Mouse (Mus musculus): ENCODE results near the gene Mon2. TPM values are rescaled to one million over a fixed set of nuclear protein-coding genes. Genes with fewer than 3 reads are reported as not detected.

Mon2 gene
- polyA plus RNA-seq, 1 experiment from 2014 or later = 31.7 TPM

DNA sequence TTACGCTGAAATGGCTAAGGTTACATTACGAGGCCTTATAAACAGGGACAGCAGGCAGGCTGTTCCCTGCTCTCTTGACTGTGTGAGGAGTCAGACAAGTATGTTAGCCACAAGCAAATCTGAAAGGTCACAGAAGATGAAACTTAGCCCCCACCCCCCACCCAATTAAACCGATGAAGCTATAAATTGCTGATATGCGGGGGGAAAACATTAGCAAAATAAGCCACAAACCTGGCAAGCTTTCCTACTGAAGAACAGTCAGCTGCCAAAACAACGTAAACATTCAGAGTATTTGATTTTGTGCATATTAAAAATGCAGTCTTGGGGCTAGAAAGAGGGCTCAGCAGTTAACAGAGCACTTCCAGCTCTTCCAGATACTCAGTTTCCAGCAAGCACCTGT is 31.8 kb upstream of the Mon2 start:
- no peak for ATAC-seq (ENCODE audit: insufficient read depth, low FRiP score, low TSS enrichment)
- Histone ChIP-seq H3K9me3 (ENCODE audit: control insufficient read depth, low read length) (no peaks in the 10 kb centered on the region), H3K36me3 (ENCODE audit: control insufficient read depth, insufficient read depth, low read length) (no peaks in the 10 kb centered on the region), H3K9ac (ENCODE audit: low read length) (no peak overlapping the region), H3K27ac (ENCODE audit: low read depth, low read length) (no peak overlapping the region), H3K27me3 (ENCODE audit: control insufficient read depth, insufficient read depth, low read length) (no peaks in the 10 kb centered on the region), H3K4me3 (ENCODE audit: low read depth, low read length) (no peak overlapping the region), H3K4me2 (ENCODE audit: low read depth) (no peak overlapping the region), H3K4me1 (ENCODE audit: control insufficient read depth, insufficient read depth, low read length) (no peaks in the 10 kb centered on the region)
- no peak for DNase-seq (ENCODE audit: low spot score)
- WGBS = 98% methylated on average over 5 of the region's 5 CpGs

DNA sequence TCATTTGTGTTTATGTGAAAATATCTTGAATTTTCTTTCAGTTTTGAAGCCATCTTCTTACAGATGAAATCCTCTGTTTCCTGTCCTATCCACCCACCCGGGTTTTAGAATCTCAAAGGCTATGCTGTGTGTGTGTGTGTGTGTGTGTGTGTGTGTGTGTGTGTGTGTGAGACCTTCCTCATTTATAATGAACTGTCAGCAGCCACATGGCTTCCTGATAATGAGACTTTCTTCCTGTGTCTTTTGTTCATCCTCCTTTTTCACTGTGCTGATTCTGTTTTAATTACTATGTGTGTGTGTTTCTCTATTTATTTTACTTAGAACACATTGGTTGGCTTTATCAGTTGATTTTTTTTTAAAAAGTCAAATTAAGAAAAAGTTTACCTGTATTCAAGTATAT is 25.0 kb upstream of the Mon2 start:
- ATAC-seq (ENCODE audit: insufficient read depth, low FRiP score, low TSS enrichment) = no peak

DNA sequence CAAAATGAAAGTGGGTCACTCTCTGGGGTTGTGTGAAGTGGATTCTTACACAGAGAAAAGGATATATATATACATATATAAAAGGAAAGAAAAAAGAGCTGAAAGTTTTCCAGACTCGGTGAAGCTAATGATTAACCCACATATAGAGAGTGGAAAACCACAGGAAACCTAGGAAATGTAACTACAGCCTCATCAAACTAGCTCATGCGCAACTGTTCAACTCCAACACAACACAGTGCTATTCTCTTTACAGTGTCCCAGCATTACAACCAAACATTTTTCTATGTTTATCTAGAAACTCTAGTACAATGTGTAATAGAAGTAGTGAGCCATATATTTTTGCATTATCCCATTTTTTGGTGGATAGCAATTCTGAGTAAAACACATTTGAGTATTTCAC is 24.3 kb upstream of the Mon2 start:
- no peak overlapping the region for H3K4me3 ChIP-seq (ENCODE audit: low read depth, low read length)
- no peak overlapping the region for H3K4me2 ChIP-seq (ENCODE audit: low read depth)
- ATAC-seq (ENCODE audit: insufficient read depth, low FRiP score, low TSS enrichment) (no peak), DNase-seq (ENCODE audit: low spot score) (no peak)
- no peak overlapping the region for H3K27ac ChIP-seq (ENCODE audit: low read depth, low read length)
- H3K36me3 ChIP-seq (ENCODE audit: control insufficient read depth, insufficient read depth, low read length) = no peaks in the 10 kb centered on the region
- no peaks in the 10 kb centered on the region for H3K27me3 ChIP-seq (ENCODE audit: control insufficient read depth, insufficient read depth, low read length)
- no peaks in the 10 kb centered on the region for H3K9me3 ChIP-seq (ENCODE audit: control insufficient read depth, low read length)
- no peak overlapping the region for H3K9ac ChIP-seq (ENCODE audit: low read length)
- H3K4me1 ChIP-seq (ENCODE audit: control insufficient read depth, insufficient read depth, low read length) = no peaks in the 10 kb centered on the region
- 80% methylated on average over 2 of the region's 2 CpGs for WGBS

More for the DNA sequence above, 25.0 kb upstream of the Mon2 start:
- WGBS = 78% methylated on average over 1 of the region's 1 CpGs
- no peak overlapping the region for H3K27ac ChIP-seq (ENCODE audit: low read depth, low read length)
- DNase-seq (ENCODE audit: low spot score) = no peak
- no peak overlapping the region for H3K4me2 ChIP-seq (ENCODE audit: low read depth)
- no peaks in the 10 kb centered on the region for H3K27me3 ChIP-seq (ENCODE audit: control insufficient read depth, insufficient read depth, low read length)
- no peaks in the 10 kb centered on the region for H3K4me1 ChIP-seq (ENCODE audit: control insufficient read depth, insufficient read depth, low read length)
- H3K9me3 ChIP-seq (ENCODE audit: control insufficient read depth, low read length) = no peaks in the 10 kb centered on the region
- H3K36me3 ChIP-seq (ENCODE audit: control insufficient read depth, insufficient read depth, low read length) = no peaks in the 10 kb centered on the region
- no peak overlapping the region for H3K9ac ChIP-seq (ENCODE audit: low read length)
- H3K4me3 ChIP-seq (ENCODE audit: low read depth, low read length) = no peak overlapping the region

DNA sequence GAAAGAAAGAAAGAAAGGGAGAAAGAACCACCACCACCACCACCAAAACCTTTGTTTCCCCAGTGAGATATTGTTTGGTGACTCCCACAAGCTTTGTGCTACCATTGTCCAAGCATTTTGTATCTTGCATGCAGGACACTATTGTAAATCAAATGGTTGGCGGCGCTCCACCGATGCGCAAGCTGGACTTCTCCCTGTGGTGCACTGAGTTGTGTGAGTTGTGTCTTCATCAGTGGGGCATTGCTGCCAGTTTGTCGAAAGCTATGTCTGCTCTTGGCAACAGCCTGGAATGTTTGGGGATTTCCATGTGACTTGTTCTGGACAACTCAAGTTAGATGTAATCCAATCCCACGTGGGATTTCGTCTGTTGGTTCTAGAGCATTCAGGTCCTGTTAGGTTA is 18.2 kb upstream of the Mon2 start:
- Histone ChIP-seq H3K27ac (ENCODE audit: low read depth, low read length) (no peak overlapping the region), H3K9ac (ENCODE audit: low read length) (no peak overlapping the region), H3K36me3 (ENCODE audit: control insufficient read depth, insufficient read depth, low read length) (no peaks in the 10 kb centered on the region), H3K4me2 (ENCODE audit: low read depth) (no peak overlapping the region), H3K4me1 (ENCODE audit: control insufficient read depth, insufficient read depth, low read length) (no peaks in the 10 kb centered on the region), H3K4me3 (ENCODE audit: low read depth, low read length) (no peak overlapping the region), H3K27me3 (ENCODE audit: control insufficient read depth, insufficient read depth, low read length) (no peaks in the 10 kb centered on the region), H3K9me3 (ENCODE audit: control insufficient read depth, low read length) (no peaks in the 10 kb centered on the region)
- 86% methylated on average over 7 of the region's 7 CpGs for WGBS
- ATAC-seq (ENCODE audit: insufficient read depth, low FRiP score, low TSS enrichment) (no peak), DNase-seq (ENCODE audit: low spot score) (no peak)

DNA sequence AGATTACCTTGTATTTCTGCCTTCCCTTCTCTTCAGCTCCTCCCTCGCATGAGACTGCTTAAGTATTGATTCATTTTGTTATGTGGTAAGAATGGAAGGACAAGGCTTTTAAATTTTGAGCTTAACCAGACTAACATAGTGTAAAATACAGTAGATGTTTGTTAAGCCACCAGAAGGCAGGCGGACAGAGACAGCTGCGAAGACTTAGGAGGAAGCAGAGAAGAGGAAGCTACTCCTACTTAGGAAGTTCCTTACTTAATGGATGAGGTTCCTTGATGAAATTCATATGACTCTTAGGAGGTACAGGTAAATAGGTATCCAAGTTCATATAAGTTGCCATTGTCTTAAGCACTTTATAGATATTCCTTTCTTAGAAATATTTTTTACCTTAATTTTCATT is 16.3 kb upstream of the Mon2 start:
- DNase-seq (ENCODE audit: low spot score) = no peak
- 80% methylated on average over 3 of the region's 3 CpGs for WGBS
- no peak for ATAC-seq (ENCODE audit: insufficient read depth, low FRiP score, low TSS enrichment)

DNA sequence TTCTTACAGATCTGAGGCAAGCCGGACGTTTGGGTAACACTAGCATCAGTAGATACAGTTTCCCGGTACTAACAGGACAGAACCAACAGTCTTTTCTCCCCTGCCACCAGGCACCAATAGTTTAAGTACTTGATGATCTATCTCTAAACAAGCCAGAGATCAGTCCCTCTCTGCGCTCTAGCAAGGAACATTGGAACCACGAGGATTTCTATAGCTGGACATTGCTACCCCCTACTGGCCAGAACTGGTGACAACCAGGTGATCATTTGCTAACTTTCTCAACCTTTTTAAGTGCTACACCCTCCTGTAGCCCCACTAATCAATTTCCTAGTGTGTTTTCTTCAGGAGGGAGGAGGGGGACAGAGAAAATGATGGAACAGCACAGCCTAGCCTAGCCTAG is 15.4 kb upstream of the Mon2 start:
- H3K27ac ChIP-seq (ENCODE audit: low read depth, low read length) = no peak overlapping the region
- H3K9me3 ChIP-seq (ENCODE audit: control insufficient read depth, low read length) = no peaks in the 10 kb centered on the region
- no peaks in the 10 kb centered on the region for H3K4me1 ChIP-seq (ENCODE audit: control insufficient read depth, insufficient read depth, low read length)
- H3K36me3 ChIP-seq (ENCODE audit: control insufficient read depth, insufficient read depth, low read length) = no peaks in the 10 kb centered on the region
- DNase-seq (ENCODE audit: low spot score) (peak; percentile 64), ATAC-seq (ENCODE audit: insufficient read depth, low FRiP score, low TSS enrichment) (no peak)
- H3K4me2 ChIP-seq (ENCODE audit: low read depth) = no peak overlapping the region
- H3K4me3 ChIP-seq (ENCODE audit: low read depth, low read length) = no peak overlapping the region
- no peak overlapping the region for H3K9ac ChIP-seq (ENCODE audit: low read length)
- H3K27me3 ChIP-seq (ENCODE audit: control insufficient read depth, insufficient read depth, low read length) = no peaks in the 10 kb centered on the region
- 35% methylated on average over 5 of the region's 5 CpGs for WGBS

More for the DNA sequence above, 16.3 kb upstream of the Mon2 start:
- H3K9ac ChIP-seq (ENCODE audit: low read length) = no peak overlapping the region
- H3K27me3 ChIP-seq (ENCODE audit: control insufficient read depth, insufficient read depth, low read length) = no peaks in the 10 kb centered on the region
- no peak overlapping the region for H3K4me3 ChIP-seq (ENCODE audit: low read depth, low read length)
- no peaks in the 10 kb centered on the region for H3K4me1 ChIP-seq (ENCODE audit: control insufficient read depth, insufficient read depth, low read length)
- H3K9me3 ChIP-seq (ENCODE audit: control insufficient read depth, low read length) = no peaks in the 10 kb centered on the region
- H3K36me3 ChIP-seq (ENCODE audit: control insufficient read depth, insufficient read depth, low read length) = no peaks in the 10 kb centered on the region
- no peak overlapping the region for H3K27ac ChIP-seq (ENCODE audit: low read depth, low read length)
- H3K4me2 ChIP-seq (ENCODE audit: low read depth) = no peak overlapping the region

DNA sequence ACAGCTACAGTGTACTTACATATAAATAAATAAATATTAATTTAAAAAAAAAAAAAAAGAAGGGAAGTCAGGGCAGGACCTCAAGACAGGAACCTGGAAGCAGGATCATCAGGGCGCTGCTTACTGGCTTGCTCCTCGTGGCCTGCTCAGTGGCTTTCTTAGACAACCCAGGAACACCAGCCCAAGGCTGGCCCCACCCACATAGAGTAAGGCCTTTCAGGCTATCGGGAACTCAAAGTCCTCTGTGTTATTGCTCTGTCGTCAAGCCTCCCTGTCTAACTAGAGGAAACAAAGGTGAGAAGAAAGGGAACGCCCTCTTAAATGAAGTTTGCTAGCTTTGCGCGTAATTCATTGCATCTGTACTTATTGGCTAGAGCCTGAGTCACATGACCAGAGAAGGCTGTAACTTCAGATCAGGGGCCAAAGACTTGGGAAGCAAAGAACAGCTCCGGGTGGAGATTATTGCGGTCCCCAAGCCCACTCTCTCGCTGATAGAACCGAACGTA is 13.2 kb upstream of the Mon2 start:
- WGBS = 76% methylated on average over 12 of the region's 12 CpGs

DNA sequence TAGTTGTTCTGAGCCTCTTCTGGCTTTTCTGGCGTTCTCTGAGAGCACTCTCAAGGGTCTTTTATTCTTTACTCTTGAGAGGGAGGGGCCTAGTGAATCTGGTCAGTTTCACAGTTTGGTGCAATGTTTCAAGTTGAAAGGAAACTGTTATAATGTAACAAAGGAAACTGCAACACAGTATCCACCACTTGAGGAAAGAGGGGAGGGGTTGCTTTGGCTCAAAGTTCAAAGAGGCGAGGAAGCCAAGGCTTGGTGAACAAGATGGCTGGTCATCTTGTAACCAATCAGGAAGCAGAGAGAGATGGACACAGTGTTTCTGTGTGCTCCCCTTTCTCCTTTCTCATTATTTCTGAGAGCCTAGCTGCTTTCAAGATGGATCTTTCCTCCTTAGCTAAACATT is 10.5 kb upstream of the Mon2 start:
- 77% methylated on average over 2 of the region's 2 CpGs for WGBS
- H3K9me3 ChIP-seq (ENCODE audit: control insufficient read depth, low read length) = no peaks in the 10 kb centered on the region
- no peak overlapping the region for H3K4me2 ChIP-seq (ENCODE audit: low read depth)
- H3K4me1 ChIP-seq (ENCODE audit: control insufficient read depth, insufficient read depth, low read length) = no peaks in the 10 kb centered on the region
- H3K27me3 ChIP-seq (ENCODE audit: control insufficient read depth, insufficient read depth, low read length) = no peaks in the 10 kb centered on the region
- no peak overlapping the region for H3K4me3 ChIP-seq (ENCODE audit: low read depth, low read length)
- H3K36me3 ChIP-seq (ENCODE audit: control insufficient read depth, insufficient read depth, low read length) = no peaks in the 10 kb centered on the region
- no peak overlapping the region for H3K9ac ChIP-seq (ENCODE audit: low read length)
- H3K27ac ChIP-seq (ENCODE audit: low read depth, low read length) = no peak overlapping the region
- no peak for ATAC-seq (ENCODE audit: insufficient read depth, low FRiP score, low TSS enrichment)
- DNase-seq (ENCODE audit: low spot score) = no peak

More for the DNA sequence above, 13.2 kb upstream of the Mon2 start:
- H3K27ac ChIP-seq (ENCODE audit: low read depth, low read length) = no peak overlapping the region
- no peaks in the 10 kb centered on the region for H3K36me3 ChIP-seq (ENCODE audit: control insufficient read depth, insufficient read depth, low read length)
- no peak for DNase-seq (ENCODE audit: low spot score)
- no peak overlapping the region for H3K4me2 ChIP-seq (ENCODE audit: low read depth)
- H3K9ac ChIP-seq (ENCODE audit: low read length) = no peak overlapping the region
- H3K27me3 ChIP-seq (ENCODE audit: control insufficient read depth, insufficient read depth, low read length) = no peaks in the 10 kb centered on the region
- H3K9me3 ChIP-seq (ENCODE audit: control insufficient read depth, low read length) = no peaks in the 10 kb centered on the region
- no peaks in the 10 kb centered on the region for H3K4me1 ChIP-seq (ENCODE audit: control insufficient read depth, insufficient read depth, low read length)
- no peak overlapping the region for H3K4me3 ChIP-seq (ENCODE audit: low read depth, low read length)
- ATAC-seq (ENCODE audit: insufficient read depth, low FRiP score, low TSS enrichment) = no peak

DNA sequence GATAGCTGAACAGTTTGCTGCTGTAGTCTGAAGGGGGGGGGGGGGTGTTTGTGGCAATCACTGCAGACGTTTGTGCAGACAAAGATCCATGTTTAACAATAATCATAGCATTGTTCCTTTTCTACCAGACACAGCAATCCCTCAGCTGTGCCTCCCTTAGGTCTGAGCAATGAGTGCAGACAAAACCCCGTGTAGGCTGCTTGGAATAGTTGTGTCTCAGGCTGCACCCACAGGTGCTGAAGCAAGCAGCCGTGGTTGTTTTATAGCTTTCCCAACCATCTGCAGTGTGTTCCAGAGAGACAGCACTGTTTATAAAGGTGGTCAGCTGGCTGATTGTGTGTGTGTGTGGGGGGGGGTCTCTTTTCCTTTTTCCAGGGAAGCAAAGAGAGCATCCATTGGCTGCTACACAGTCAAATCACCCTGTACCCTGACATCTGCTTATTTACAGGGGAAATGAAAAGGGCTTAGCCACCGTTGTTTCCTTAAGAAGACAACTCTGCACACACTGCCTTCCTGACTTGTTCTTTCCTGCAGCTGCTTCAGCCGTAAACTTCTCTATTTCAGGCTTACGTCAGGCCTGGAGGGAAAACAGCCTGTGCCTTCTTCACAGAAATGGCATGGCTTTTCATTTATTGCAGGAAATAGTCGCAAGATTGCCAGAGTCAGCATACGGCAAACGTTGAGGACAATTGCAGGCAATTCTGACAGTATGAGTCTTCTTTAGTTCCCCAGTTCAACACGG is 8.8 kb upstream of the Mon2 start:
- Histone ChIP-seq H3K9me3 (ENCODE audit: control insufficient read depth, low read length) (no peaks in the 10 kb centered on the region), H3K27ac (ENCODE audit: low read depth, low read length) (no peak overlapping the region), H3K36me3 (ENCODE audit: control insufficient read depth, insufficient read depth, low read length) (no peaks in the 10 kb centered on the region), H3K27me3 (ENCODE audit: control insufficient read depth, insufficient read depth, low read length) (no peaks in the 10 kb centered on the region), H3K9ac (ENCODE audit: low read length) (no peak overlapping the region), H3K4me1 (ENCODE audit: control insufficient read depth, insufficient read depth, low read length) (no peaks in the 10 kb centered on the region), H3K4me2 (ENCODE audit: low read depth) (no peak overlapping the region), H3K4me3 (ENCODE audit: low read depth, low read length) (no peak overlapping the region)
- DNase-seq (ENCODE audit: low spot score) = no peak
- no peak for ATAC-seq (ENCODE audit: insufficient read depth, low FRiP score, low TSS enrichment)
- WGBS = 46% methylated on average over 10 of the region's 10 CpGs
